Mouse (Mus musculus): Measurements from ENCODE around the gene Hacd4. TPM values are rescaled to one million over a fixed set of nuclear protein-coding genes. Genes with fewer than 3 reads are reported as not detected.
A peak's percentile ranks its signal among the peaks of the same experiment; 100 is the strongest.
"Not testable (repeated sequence)": the region's sequence is repeated elsewhere in the genome, so short reads cannot be mapped to it uniquely, and the experiment has no call there.

Gene Hacd4
- polyA plus RNA-seq, 1 experiment from 2014 or later = 9.2 TPM

GRCm38 (mm10) chr4:88406887-88407696 lies 31.6 kb downstream of the Hacd4 start:
- Histone ChIP-seq H3K9me3 (ENCODE audit: control insufficient read depth, low read length) (no peaks in the 10 kb centered on the region), H3K4me1 (replicated peaks; ENCODE audit: control insufficient read depth, insufficient read depth) (peaks cover 3% of the 10 kb centered on the region; the same call in 1 of the 2 replicates), H3K4me3 (ENCODE audit: low read depth, low read length) (no peak overlapping the region), H3K36me3 (ENCODE audit: control insufficient read depth, insufficient read depth, low read length) (no peaks in the 10 kb centered on the region; the same call in 1 of the 2 replicates), H3K4me2 (replicated peaks; ENCODE audit: low read depth) (no peak overlapping the region), H3K27me3 (ENCODE audit: control insufficient read depth, insufficient read depth, low read length) (no peaks in the 10 kb centered on the region), H3K27ac (replicated peaks) (no peak overlapping the region), H3K9ac (ENCODE audit: low read length) (no peak overlapping the region)
- ATAC-seq (ENCODE audit: low FRiP score, low TSS enrichment) (no peak), DNase-seq (ENCODE audit: low spot score) (peak; percentile 16)
- 74% methylated on average over 4 of the region's 4 CpGs for WGBS
- TF ChIP-seq EP300 (optimal IDR thresholded peaks at IDR 0.05) = no peak
- no peak for TF ChIP-seq CTCF (IDR thresholded peaks at IDR 0.05; ENCODE audit: low read depth)

- Histone ChIP-seq H3K27me3 (ENCODE audit: control insufficient read depth, insufficient read depth, low read length) (no peaks in the 10 kb centered on the region), H3K4me1 (replicated peaks; ENCODE audit: control insufficient read depth, insufficient read depth) (peaks cover 3% of the 10 kb centered on the region; the same call in 1 of the 2 replicates), H3K4me3 (ENCODE audit: low read depth, low read length) (no peak overlapping the region), H3K36me3 (ENCODE audit: control insufficient read depth, insufficient read depth, low read length) (no peaks in the 10 kb centered on the region; the same call in 1 of the 2 replicates), H3K27ac (replicated peaks) (no peak overlapping the region), H3K9me3 (ENCODE audit: control insufficient read depth, low read length) (no peaks in the 10 kb centered on the region), H3K9ac (ENCODE audit: low read length) (no peak overlapping the region), H3K4me2 (replicated peaks; ENCODE audit: low read depth) (no peak overlapping the region)
- 86% methylated on average over 6 of the region's 6 CpGs for WGBS
- TF ChIP-seq EP300 (optimal IDR thresholded peaks at IDR 0.05) (no peak), CTCF (IDR thresholded peaks at IDR 0.05; ENCODE audit: low read depth) (no peak)
- DNase-seq (ENCODE audit: low spot score) (no peak), ATAC-seq (ENCODE audit: low FRiP score, low TSS enrichment) (no peak)
Observed at GRCm38 (mm10) chr4:88402884-88403283, 35.8 kb downstream of the Hacd4 start.

- Histone ChIP-seq H3K4me2 (replicated peaks; ENCODE audit: low read depth) (no peak overlapping the region), H3K9me3 (ENCODE audit: control insufficient read depth, low read length) (no peaks in the 10 kb centered on the region), H3K9ac (ENCODE audit: low read length) (no peak overlapping the region), H3K27me3 (ENCODE audit: control insufficient read depth, insufficient read depth, low read length) (no peaks in the 10 kb centered on the region), H3K4me3 (ENCODE audit: low read depth, low read length) (no peak overlapping the region), H3K36me3 (ENCODE audit: control insufficient read depth, insufficient read depth, low read length) (no peaks in the 10 kb centered on the region), H3K4me1 (replicated peaks; ENCODE audit: control insufficient read depth, insufficient read depth) (no peaks in the 10 kb centered on the region), H3K27ac (replicated peaks) (no peak overlapping the region)
- ATAC-seq (ENCODE audit: low FRiP score, low TSS enrichment) (no peak), DNase-seq (ENCODE audit: low spot score) (no peak)
- 81% methylated on average over 7 of the region's 7 CpGs for WGBS
- TF ChIP-seq EP300 (optimal IDR thresholded peaks at IDR 0.05) (no peak), CTCF (IDR thresholded peaks at IDR 0.05; ENCODE audit: low read depth) (no peak)
Observed at GRCm38 (mm10) chr4:88400992-88401313, 37.8 kb downstream of the Hacd4 start.

GRCm38 (mm10) chr4:88400302-88400991 lies 38.3 kb downstream of the Hacd4 start:
- Histone ChIP-seq H3K27me3 (ENCODE audit: control insufficient read depth, insufficient read depth, low read length) (no peaks in the 10 kb centered on the region), H3K4me2 (replicated peaks; ENCODE audit: low read depth) (no peak overlapping the region), H3K36me3 (ENCODE audit: control insufficient read depth, insufficient read depth, low read length) (no peaks in the 10 kb centered on the region), H3K9me3 (ENCODE audit: control insufficient read depth, low read length) (no peaks in the 10 kb centered on the region), H3K4me3 (ENCODE audit: low read depth, low read length) (no peak overlapping the region), H3K4me1 (replicated peaks; ENCODE audit: control insufficient read depth, insufficient read depth) (no peaks in the 10 kb centered on the region), H3K27ac (replicated peaks) (no peak overlapping the region), H3K9ac (ENCODE audit: low read length) (no peak overlapping the region)
- TF ChIP-seq EP300 (optimal IDR thresholded peaks at IDR 0.05) (no peak), CTCF (IDR thresholded peaks at IDR 0.05; ENCODE audit: low read depth) (no peak)
- 80% methylated on average over 9 of the region's 9 CpGs for WGBS
- ATAC-seq (ENCODE audit: low FRiP score, low TSS enrichment) (no peak), DNase-seq (ENCODE audit: low spot score) (no peak)

- no peak for DNase-seq (ENCODE audit: low spot score)
- TF ChIP-seq EP300 (optimal IDR thresholded peaks at IDR 0.05) (no peak), CTCF (IDR thresholded peaks at IDR 0.05; ENCODE audit: low read depth) (no peak)
- WGBS = 33% methylated on average over 6 of the region's 6 CpGs
- Histone ChIP-seq H3K27me3 (ENCODE audit: control insufficient read depth, insufficient read depth, low read length) (no peaks in the 10 kb centered on the region), H3K27ac (replicated peaks) (no peak overlapping the region; the same call in 1 of the 2 replicates), H3K4me2 (replicated peaks; ENCODE audit: low read depth) (no peak overlapping the region), H3K36me3 (ENCODE audit: control insufficient read depth, insufficient read depth, low read length) (no peaks in the 10 kb centered on the region), H3K4me3 (ENCODE audit: low read depth, low read length) (no peak overlapping the region), H3K9ac (ENCODE audit: low read length) (no peak overlapping the region), H3K9me3 (ENCODE audit: control insufficient read depth, low read length) (no peaks in the 10 kb centered on the region), H3K4me1 (replicated peaks; ENCODE audit: control insufficient read depth, insufficient read depth) (no peaks in the 10 kb centered on the region)
- no peak for ATAC-seq (ENCODE audit: low FRiP score, low TSS enrichment)
Observed at GRCm38 (mm10) chr4:88396995-88397521, 41.7 kb downstream of the Hacd4 start.

GRCm38 (mm10) chr4:88395717-88396116 lies 43.0 kb downstream of the Hacd4 start:
- no peaks in the 10 kb centered on the region for H3K27me3 ChIP-seq (ENCODE audit: control insufficient read depth, insufficient read depth, low read length)
- H3K4me3 ChIP-seq (ENCODE audit: low read depth, low read length) = no peak overlapping the region
- no peak overlapping the region for H3K4me2 ChIP-seq (replicated peaks; ENCODE audit: low read depth)
- H3K27ac ChIP-seq (replicated peaks) = no peak overlapping the region
- H3K9me3 ChIP-seq (ENCODE audit: control insufficient read depth, low read length) = no peaks in the 10 kb centered on the region
- DNase-seq (ENCODE audit: low spot score) (no peak), ATAC-seq (ENCODE audit: low FRiP score, low TSS enrichment) (no peak)
- TF ChIP-seq CTCF (IDR thresholded peaks at IDR 0.05; ENCODE audit: low read depth) = no peak
- 85% methylated on average over 3 of the region's 3 CpGs for WGBS
- no peak overlapping the region for H3K9ac ChIP-seq (ENCODE audit: low read length)
- no peaks in the 10 kb centered on the region for H3K4me1 ChIP-seq (replicated peaks; ENCODE audit: control insufficient read depth, insufficient read depth)
- no peaks in the 10 kb centered on the region for H3K36me3 ChIP-seq (ENCODE audit: control insufficient read depth, insufficient read depth, low read length)

GRCm38 (mm10) chr4:88390596-88390995 lies 48.1 kb downstream of the Hacd4 start:
- not testable (repeated sequence) for DNase-seq (ENCODE audit: low spot score); H3K4me1 ChIP-seq (replicated peaks; ENCODE audit: control insufficient read depth, insufficient read depth); H3K9ac ChIP-seq (ENCODE audit: low read length); H3K27me3 ChIP-seq (ENCODE audit: control insufficient read depth, insufficient read depth, low read length); H3K36me3 ChIP-seq (ENCODE audit: control insufficient read depth, insufficient read depth, low read length); H3K27ac ChIP-seq (replicated peaks); H3K4me3 ChIP-seq (ENCODE audit: low read depth, low read length); H3K9me3 ChIP-seq (ENCODE audit: control insufficient read depth, low read length); H3K4me2 ChIP-seq (replicated peaks; ENCODE audit: low read depth); ATAC-seq (ENCODE audit: low FRiP score, low TSS enrichment)
- 96% methylated on average over 1 of the region's 1 CpGs for WGBS

Data from stomach, postnatal 0 days (tissue).